Mouse (Mus musculus): ENCODE results near the gene Hmces. TPM values are rescaled to one million over a fixed set of nuclear protein-coding genes. Genes with fewer than 3 reads are reported as not detected.
A peak's percentile ranks its signal among the peaks of the same experiment; 100 is the strongest.

Gene Hmces
- total and polyA plus RNA-seq, 2 experiments from 2014 or later: 22.5 to 36.8 TPM

DNA sequence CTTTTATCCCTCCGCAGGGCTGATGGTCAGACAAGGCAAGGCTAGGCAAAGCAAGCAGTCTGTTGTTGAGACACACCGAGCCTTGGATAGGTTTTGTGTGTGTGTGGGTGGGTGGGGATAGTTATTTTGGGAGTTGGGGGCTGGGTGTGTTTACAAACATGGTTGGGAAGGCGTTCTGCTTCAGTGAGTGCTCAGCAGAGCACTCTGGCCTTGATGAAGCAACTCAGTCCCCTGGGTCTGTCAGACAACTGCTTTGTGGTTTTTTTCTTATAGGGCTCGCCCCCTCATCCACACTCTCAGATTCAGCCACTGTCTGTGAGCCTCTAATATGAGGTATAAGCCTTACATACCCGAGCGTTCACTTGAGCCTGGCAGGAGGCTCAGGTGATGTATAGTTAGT is 2.2 kb upstream of the Hmces start:
- no peak overlapping the region for H3K27ac ChIP-seq
- H3K9me3 ChIP-seq (ENCODE audit: low read length): no peaks in the 10 kb centered on the region
- no peak for TF ChIP-seq CTCF (IDR thresholded peaks at IDR 0.05; ENCODE audit: low read depth)
- H3K36me3 ChIP-seq (ENCODE audit: insufficient read depth, low read length): peaks cover 60% of the 10 kb centered on the region
- DNase-seq (ENCODE audit: low spot score) (no peak), ATAC-seq (no peak)
- no peaks in the 10 kb centered on the region for H3K27me3 ChIP-seq (ENCODE audit: insufficient read depth, low read length)
- 88% methylated on average over 6 of the region's 6 CpGs for WGBS
- H3K4me3 ChIP-seq (ENCODE audit: low read length): no peak overlapping the region
- no peak overlapping the region for H3K9ac ChIP-seq (replicated peaks; ENCODE audit: low read length)
- H3K4me2 ChIP-seq (ENCODE audit: low read depth, low read length): no peak overlapping the region
- H3K4me1 ChIP-seq (ENCODE audit: insufficient read depth, low read length): no peaks in the 10 kb centered on the region

DNA sequence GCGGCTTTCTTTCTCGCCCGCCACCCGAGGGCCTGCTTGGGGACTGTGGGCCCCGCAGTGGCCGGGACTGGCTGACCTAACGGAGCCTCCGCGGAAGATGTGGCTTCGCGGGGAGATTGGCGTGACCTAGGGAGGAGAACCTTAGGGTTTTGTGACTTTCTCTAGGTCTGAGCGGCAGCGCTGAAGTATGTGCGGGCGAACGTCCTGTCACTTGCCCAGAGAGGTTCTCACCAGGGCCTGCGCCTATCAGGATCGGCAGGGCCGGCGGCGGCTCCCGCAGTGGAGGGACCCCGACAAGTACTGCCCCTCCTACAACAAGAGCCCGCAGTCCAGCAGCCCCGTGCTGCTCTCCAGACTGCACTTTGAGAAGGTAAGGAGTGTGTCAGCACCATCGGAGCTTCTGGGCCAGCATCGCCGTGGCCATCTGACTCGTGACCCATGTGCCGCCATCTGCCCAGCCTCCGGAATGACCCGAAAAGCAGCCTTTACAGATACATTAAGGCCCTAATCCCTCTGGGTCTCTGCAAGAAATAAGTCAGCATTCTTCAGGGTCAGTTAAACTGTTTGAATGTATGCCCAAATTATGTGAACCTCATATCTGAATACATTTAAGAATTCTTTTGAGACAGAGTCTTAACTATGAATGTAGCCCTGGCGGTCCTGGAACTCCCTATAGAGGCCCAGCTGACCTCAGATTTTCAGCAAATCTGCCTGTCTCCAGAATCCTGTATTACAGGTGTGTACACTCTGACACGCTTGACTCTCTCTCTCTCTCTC is 779 bp downstream of the Hmces start:
- 3% methylated on average over 35 of the region's 35 CpGs for WGBS
- Histone ChIP-seq H3K9ac (replicated peaks; ENCODE audit: low read length) (peak overlapping the region; percentile 69), H3K27me3 (ENCODE audit: insufficient read depth, low read length) (no peaks in the 10 kb centered on the region), H3K27ac (peak overlapping the region; percentile 82), H3K9me3 (ENCODE audit: low read length) (no peaks in the 10 kb centered on the region), H3K36me3 (ENCODE audit: insufficient read depth, low read length) (peaks cover 45% of the 10 kb centered on the region), H3K4me1 (ENCODE audit: insufficient read depth, low read length) (no peaks in the 10 kb centered on the region), H3K4me3 (ENCODE audit: low read length) (peak overlapping the region; percentile 67), H3K4me2 (ENCODE audit: low read depth, low read length) (peak overlapping the region; percentile 59)
- TF ChIP-seq CTCF (IDR thresholded peaks at IDR 0.05; ENCODE audit: low read depth): no peak
- DNase-seq (ENCODE audit: low spot score): peak; percentile 53
- ATAC-seq: peak; percentile 65

DNA sequence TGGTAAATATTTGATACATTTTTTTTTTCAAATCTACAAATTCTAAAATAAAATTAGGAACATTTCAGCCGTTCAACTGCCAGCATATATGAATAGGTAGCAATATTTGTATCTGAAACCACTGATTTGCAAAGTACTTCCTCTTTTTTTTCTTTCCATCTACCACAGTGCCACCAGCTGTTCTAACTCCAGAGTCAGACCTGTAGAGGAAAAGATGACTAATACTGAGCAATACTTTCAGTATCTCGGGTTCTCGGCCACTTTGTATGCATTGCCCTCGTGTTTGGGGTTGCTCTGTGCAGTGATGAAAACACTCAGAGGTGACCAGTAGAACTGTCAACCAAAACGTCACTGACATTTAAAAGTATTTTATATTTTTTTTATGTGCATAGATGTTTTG is 2.2 kb downstream of the Hmces start:
- no peak for TF ChIP-seq CTCF (IDR thresholded peaks at IDR 0.05; ENCODE audit: low read depth)
- H3K9me3 ChIP-seq (ENCODE audit: low read length): no peaks in the 10 kb centered on the region
- H3K36me3 ChIP-seq (ENCODE audit: insufficient read depth, low read length): peaks cover 43% of the 10 kb centered on the region
- H3K4me1 ChIP-seq (ENCODE audit: insufficient read depth, low read length): no peaks in the 10 kb centered on the region
- H3K4me2 ChIP-seq (ENCODE audit: low read depth, low read length): no peak overlapping the region
- H3K27ac ChIP-seq: no peak overlapping the region
- no peak overlapping the region for H3K4me3 ChIP-seq (ENCODE audit: low read length)
- 88% methylated on average over 5 of the region's 5 CpGs for WGBS
- ATAC-seq (no peak), DNase-seq (ENCODE audit: low spot score) (no peak)
- H3K9ac ChIP-seq (replicated peaks; ENCODE audit: low read length): no peak overlapping the region
- H3K27me3 ChIP-seq (ENCODE audit: insufficient read depth, low read length): no peaks in the 10 kb centered on the region

DNA sequence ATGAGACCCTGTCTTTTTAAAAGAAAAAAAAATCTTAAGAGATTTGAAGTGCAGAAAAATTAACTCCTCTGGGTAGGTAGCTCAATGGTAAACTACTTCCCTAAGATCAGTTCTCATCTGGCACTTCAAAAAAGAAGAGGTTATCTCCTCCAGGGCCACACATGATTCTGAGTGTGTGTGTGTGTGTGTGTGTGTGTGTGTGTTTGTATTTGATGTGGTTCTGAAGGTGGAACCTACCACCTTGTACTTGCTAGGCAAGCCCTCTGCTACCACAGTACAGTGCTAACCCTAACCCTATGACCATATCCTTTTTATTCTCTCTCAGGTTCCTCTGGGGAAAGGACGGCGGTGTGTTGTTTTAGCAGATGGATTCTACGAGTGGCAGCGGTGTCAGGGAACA is 7.5 kb downstream of the Hmces start:
- H3K27ac ChIP-seq: no peak overlapping the region
- peaks cover 49% of the 10 kb centered on the region for H3K36me3 ChIP-seq (ENCODE audit: insufficient read depth, low read length)
- H3K4me2 ChIP-seq (ENCODE audit: low read depth, low read length): no peak overlapping the region
- DNase-seq (ENCODE audit: low spot score) (no peak), ATAC-seq (no peak)
- H3K27me3 ChIP-seq (ENCODE audit: insufficient read depth, low read length): no peaks in the 10 kb centered on the region
- 96% methylated on average over 4 of the region's 4 CpGs for WGBS
- no peaks in the 10 kb centered on the region for H3K9me3 ChIP-seq (ENCODE audit: low read length)
- H3K4me1 ChIP-seq (ENCODE audit: insufficient read depth, low read length): no peaks in the 10 kb centered on the region
- no peak overlapping the region for H3K9ac ChIP-seq (replicated peaks; ENCODE audit: low read length)
- H3K4me3 ChIP-seq (ENCODE audit: low read length): no peak overlapping the region
- no peak for TF ChIP-seq CTCF (IDR thresholded peaks at IDR 0.05; ENCODE audit: low read depth)

DNA sequence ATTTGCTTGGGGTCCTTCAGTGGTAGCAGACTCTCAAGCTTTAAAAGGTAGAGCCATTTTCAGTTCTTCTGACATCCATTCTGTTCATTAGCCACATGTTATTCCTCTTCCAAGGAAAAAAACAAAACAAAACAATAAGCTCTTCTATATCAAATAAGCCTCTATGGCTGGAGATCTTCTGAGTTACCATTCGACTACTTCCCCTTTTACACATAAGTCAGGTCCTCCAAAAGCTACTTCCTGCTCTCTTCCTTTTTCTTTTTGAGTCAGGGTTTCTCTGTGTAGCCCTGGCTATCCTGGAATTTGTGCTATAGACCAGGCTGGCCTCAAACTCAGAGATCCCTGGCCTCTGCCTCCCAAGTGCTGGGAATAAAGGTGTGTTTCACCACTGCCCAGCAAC is 9.9 kb downstream of the Hmces start:
- no peak for TF ChIP-seq CTCF (IDR thresholded peaks at IDR 0.05; ENCODE audit: low read depth)
- no peaks in the 10 kb centered on the region for H3K9me3 ChIP-seq (ENCODE audit: low read length)
- H3K4me3 ChIP-seq (ENCODE audit: low read length): no peak overlapping the region
- H3K9ac ChIP-seq (replicated peaks; ENCODE audit: low read length): no peak overlapping the region
- H3K36me3 ChIP-seq (ENCODE audit: insufficient read depth, low read length): peaks cover 48% of the 10 kb centered on the region
- WGBS: 98% methylated on average over 1 of the region's 1 CpGs
- no peak overlapping the region for H3K27ac ChIP-seq
- no peak for ATAC-seq
- no peak overlapping the region for H3K4me2 ChIP-seq (ENCODE audit: low read depth, low read length)
- no peaks in the 10 kb centered on the region for H3K27me3 ChIP-seq (ENCODE audit: insufficient read depth, low read length)
- H3K4me1 ChIP-seq (ENCODE audit: insufficient read depth, low read length): no peaks in the 10 kb centered on the region
- DNase-seq (ENCODE audit: low spot score): no peak

DNA sequence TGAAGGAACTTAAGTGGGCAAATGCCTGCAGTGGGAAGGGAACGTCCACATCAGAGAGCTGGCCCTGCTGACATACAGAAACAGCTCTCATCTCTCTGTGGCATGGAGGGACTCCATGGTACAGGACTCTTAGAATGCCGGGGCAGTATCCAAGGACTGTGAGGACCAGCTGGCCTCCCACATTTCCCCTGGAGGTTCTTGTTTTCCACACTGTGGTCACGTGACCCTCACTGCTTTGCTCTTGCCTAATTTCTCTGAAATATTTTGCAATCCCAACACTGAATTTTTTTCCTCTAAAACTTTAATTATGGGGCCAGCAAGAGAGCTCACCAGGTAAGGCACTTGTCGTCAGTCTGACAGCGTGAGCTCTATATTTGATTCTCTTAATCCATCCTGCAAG is 21.3 kb downstream of the Hmces start:
- H3K27me3 ChIP-seq (ENCODE audit: insufficient read depth, low read length): no peaks in the 10 kb centered on the region
- TF ChIP-seq CTCF (IDR thresholded peaks at IDR 0.05; ENCODE audit: low read depth): no peak
- 89% methylated on average over 5 of the region's 5 CpGs for WGBS
- H3K4me3 ChIP-seq (ENCODE audit: low read length): no peak overlapping the region
- H3K4me1 ChIP-seq (ENCODE audit: insufficient read depth, low read length): no peaks in the 10 kb centered on the region
- ATAC-seq (no peak), DNase-seq (ENCODE audit: low spot score) (no peak)
- no peaks in the 10 kb centered on the region for H3K9me3 ChIP-seq (ENCODE audit: low read length)
- H3K9ac ChIP-seq (replicated peaks; ENCODE audit: low read length): no peak overlapping the region
- H3K4me2 ChIP-seq (ENCODE audit: low read depth, low read length): no peak overlapping the region
- no peak overlapping the region for H3K27ac ChIP-seq
- H3K36me3 ChIP-seq (ENCODE audit: insufficient read depth, low read length): peaks cover 29% of the 10 kb centered on the region

DNA sequence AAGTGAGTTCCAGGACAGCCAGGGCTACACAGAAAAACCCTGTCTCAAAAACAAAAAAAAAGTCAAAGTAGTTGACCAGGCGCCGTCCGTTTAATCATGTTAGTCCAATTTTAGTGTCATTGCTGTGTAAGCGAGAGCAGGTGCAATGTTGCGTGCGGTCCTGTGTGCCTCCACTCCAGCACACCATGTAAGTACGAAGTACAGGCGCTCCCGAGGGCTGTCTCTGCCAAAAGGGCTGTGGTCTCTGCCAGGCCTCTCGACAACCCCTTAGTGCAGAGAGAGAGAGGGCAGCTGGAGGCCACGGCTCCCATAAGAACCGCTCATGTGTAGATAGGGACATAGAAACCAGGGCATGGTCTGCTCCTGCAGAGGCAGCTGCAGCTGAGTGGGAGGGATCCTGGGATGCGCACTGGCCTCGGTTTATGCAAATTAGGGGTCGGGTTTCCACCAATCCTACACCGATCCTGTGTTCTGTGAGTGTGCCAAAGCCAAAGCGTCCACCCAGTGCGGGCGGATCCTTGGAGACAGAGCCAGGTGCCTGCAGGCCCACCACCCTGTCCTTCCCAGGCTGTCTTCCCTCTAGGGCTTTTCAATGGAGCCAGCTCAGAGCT is 23.5 kb downstream of the Hmces start:
- Histone ChIP-seq H3K4me2 (ENCODE audit: low read depth, low read length) (no peak overlapping the region), H3K4me1 (ENCODE audit: insufficient read depth, low read length) (no peaks in the 10 kb centered on the region), H3K36me3 (ENCODE audit: insufficient read depth, low read length) (peaks cover 29% of the 10 kb centered on the region), H3K4me3 (ENCODE audit: low read length) (no peak overlapping the region), H3K27me3 (ENCODE audit: insufficient read depth, low read length) (no peaks in the 10 kb centered on the region), H3K9ac (replicated peaks; ENCODE audit: low read length) (no peak overlapping the region), H3K9me3 (ENCODE audit: low read length) (no peaks in the 10 kb centered on the region), H3K27ac (no peak overlapping the region)
- peak; percentile 87; the same call in 1 of the 2 replicates for ATAC-seq
- WGBS: 34% methylated on average over 19 of the region's 19 CpGs
- peak; percentile 69 for DNase-seq (ENCODE audit: low spot score)
- TF ChIP-seq CTCF (IDR thresholded peaks at IDR 0.05; ENCODE audit: low read depth): no peak
